Mouse (Mus musculus) stomach, embryonic 15.5 days (tissue): ENCODE results near the gene 1700123O20Rik. TPM values are rescaled to one million over a fixed set of nuclear protein-coding genes. Genes with fewer than 3 reads are reported as not detected.

Experiments
- ATAC-seq: fragments of 200-750 bp; cut with Nextera tagmentation; 2 replicates; pipeline ENCODE4 v1.8.0; 2017; ENCODE audit warnings: low read depth, moderate number of reproducible peaks, moderate TSS enrichment; ENCODE audit not compliant: insufficient read depth, low FRiP score
- H3K27ac ChIP-seq: fragments of 300-500 bp; sonication (generic); 2 replicates; pipeline ENCODE4 v1.5.1; 2015; ENCODE audit warnings: mild to moderate bottlenecking, inconsistent platforms
- H3K27me3 ChIP-seq: fragments of 300-500 bp; sonication (generic); replicated peaks from 2 replicates; pipeline ENCODE4 v1.6.1; 2015; ENCODE audit warnings: inconsistent platforms
- H3K36me3 ChIP-seq: fragments of 300-500 bp; sonication (generic); 2 replicates; pipeline ENCODE4 v1.6.1; 2015; ENCODE audit warnings: inconsistent platforms
- H3K4me1 ChIP-seq: fragments of 300-500 bp; sonication (generic); 2 replicates; pipeline ENCODE4 v1.6.1; 2015; ENCODE audit warnings: inconsistent platforms
- H3K4me2 ChIP-seq: fragments of 300-500 bp; sonication (generic); 2 replicates; pipeline ENCODE4 v1.6.1; 2015; ENCODE audit warnings: mild to moderate bottlenecking, inconsistent platforms
- H3K4me3 ChIP-seq: fragments of 300-500 bp; sonication (generic); replicated peaks from 2 replicates; pipeline ENCODE4 v1.5.1; 2015; ENCODE audit warnings: inconsistent platforms
- H3K9ac ChIP-seq: fragments of 300-500 bp; sonication (generic); 2 replicates; pipeline ENCODE4 v1.6.1; 2015; ENCODE audit warnings: inconsistent platforms
- H3K9me3 ChIP-seq: fragments of 300-500 bp; sonication (generic); 2 replicates; pipeline ENCODE4 v1.6.1; 2016; ENCODE audit warnings: inconsistent platforms
- WGBS: fragments of 180-500 bp; shearing (Covaris S2); methylation state at CpG from one replicate; pipeline ENCODE4 v1.1.7; 2015; 5-methylcytosine and 5-hydroxymethylcytosine counted together
- polyA plus RNA-seq: library from polyadenylated mRNA; unstranded; fragments of >200 nt; fragmentation: Nextera tagmentation; extraction: Ambion mirVana; gene quantifications from 2 replicates; pipeline ENCODE4 v1.2.1, GENCODE M21; 2015

Gene 1700123O20Rik
- polyA plus RNA-seq, 1 experiment from 2014 or later, result 84.8 TPM

- no peak overlapping the region for H3K4me2 ChIP-seq
- H3K9ac ChIP-seq, result no peak overlapping the region
- H3K27ac ChIP-seq, result no peak overlapping the region
- no peak for ATAC-seq
- H3K36me3 ChIP-seq, result no peaks in the 10 kb centered on the region
- peaks cover 6% of the 10 kb centered on the region; the same call in 1 of the 2 replicates for H3K4me1 ChIP-seq
- H3K4me3 ChIP-seq, result no peak overlapping the region
- WGBS, result 75% methylated on average over 9 of the region's 9 CpGs
- no peaks in the 10 kb centered on the region for H3K27me3 ChIP-seq
- H3K9me3 ChIP-seq, result no peaks in the 10 kb centered on the region
These were observed 23.0 kb downstream of the 1700123O20Rik start for GRCm38 (mm10) chr14:54709054-54709453.

- Histone ChIP-seq H3K36me3 (no peaks in the 10 kb centered on the region), H3K27me3 (no peaks in the 10 kb centered on the region), H3K27ac (no peak within 1 kb of the TSS), H3K4me3 (no peak within 1 kb of the TSS), H3K9me3 (no peaks in the 10 kb centered on the region), H3K4me2 (no peak within 1 kb of the TSS), H3K9ac (no peak within 1 kb of the TSS), H3K4me1 (peaks cover 3% of the 10 kb centered on the region; the same call in 1 of the 2 replicates)
- no peak for ATAC-seq
- 87% methylated on average over 7 of the region's 7 CpGs for WGBS
These were observed 26.1 kb downstream of the 1700123O20Rik start, which contains the start of gene Cebpe for GRCm38 (mm10) chr14:54712074-54712473. Gene Cebpe (minus strand): TSS chr14:54712174.

GRCm38 (mm10) chr14:54712861-54713260 is 26.8 kb downstream of the 1700123O20Rik start:
- Histone ChIP-seq H3K27ac (no peak overlapping the region), H3K27me3 (no peaks in the 10 kb centered on the region), H3K36me3 (no peaks in the 10 kb centered on the region), H3K9ac (no peak overlapping the region), H3K9me3 (no peaks in the 10 kb centered on the region), H3K4me2 (no peak overlapping the region), H3K4me1 (0 out of 2 replicates have a peak, but pooled peaks cover 2% of the 10 kb centered on the region), H3K4me3 (no peak overlapping the region)
- WGBS, result 67% methylated on average over 8 of the region's 8 CpGs
- no peak for ATAC-seq

- Histone ChIP-seq H3K4me1 (0 out of 2 replicates have a peak, but pooled peaks cover 2% of the 10 kb centered on the region), H3K27ac (no peak overlapping the region), H3K36me3 (no peaks in the 10 kb centered on the region), H3K9ac (no peak overlapping the region), H3K4me2 (peak overlapping the region; percentile 66), H3K27me3 (no peaks in the 10 kb centered on the region), H3K9me3 (no peaks in the 10 kb centered on the region), H3K4me3 (peak overlapping the region; percentile 32)
- ATAC-seq, result peak; percentile 20; the same call in 1 of the 2 replicates
- 3% methylated on average over 13 of the region's 13 CpGs for WGBS
These were observed 28.1 kb downstream of the 1700123O20Rik start for GRCm38 (mm10) chr14:54714121-54714520.

GRCm38 (mm10) chr14:54714617-54715081 is 28.6 kb downstream of the 1700123O20Rik start:
- Histone ChIP-seq H3K4me1 (0 out of 2 replicates have a peak, but pooled peaks cover 2% of the 10 kb centered on the region), H3K4me3 (peak overlapping the region; percentile 32), H3K27ac (no peak overlapping the region), H3K9me3 (no peaks in the 10 kb centered on the region), H3K27me3 (no peaks in the 10 kb centered on the region), H3K9ac (no peak overlapping the region), H3K36me3 (no peaks in the 10 kb centered on the region), H3K4me2 (peak overlapping the region; percentile 66)
- peak; percentile 41; the same call in 1 of the 2 replicates for ATAC-seq
- 2% methylated on average over 15 of the region's 15 CpGs for WGBS

- H3K4me2 ChIP-seq, result no peak overlapping the region
- no peak overlapping the region for H3K4me3 ChIP-seq
- H3K4me1 ChIP-seq, result 0 out of 2 replicates have a peak, but pooled peaks cover 2% of the 10 kb centered on the region
- WGBS, result 65% methylated on average over 1 of the region's 1 CpGs
- H3K9ac ChIP-seq, result no peak overlapping the region
- H3K27me3 ChIP-seq, result no peaks in the 10 kb centered on the region
- no peaks in the 10 kb centered on the region for H3K36me3 ChIP-seq
- ATAC-seq, result no peak
- no peaks in the 10 kb centered on the region for H3K9me3 ChIP-seq
- no peak overlapping the region for H3K27ac ChIP-seq
These were observed 29.4 kb downstream of the 1700123O20Rik start for GRCm38 (mm10) chr14:54715402-54715801.

- no peak overlapping the region for H3K27ac ChIP-seq
- H3K36me3 ChIP-seq, result no peaks in the 10 kb centered on the region
- ATAC-seq, result no peak
- WGBS, result 90% methylated on average over 11 of the region's 11 CpGs
- H3K27me3 ChIP-seq, result no peaks in the 10 kb centered on the region
- no peaks in the 10 kb centered on the region for H3K4me1 ChIP-seq
- no peaks in the 10 kb centered on the region for H3K9me3 ChIP-seq
- no peak overlapping the region for H3K4me3 ChIP-seq
- H3K9ac ChIP-seq, result no peak overlapping the region
- H3K4me2 ChIP-seq, result no peak overlapping the region
These were observed 34.0 kb downstream of the 1700123O20Rik start for GRCm38 (mm10) chr14:54720041-54720440.

GRCm38 (mm10) chr14:54720654-54721350 is 34.8 kb downstream of the 1700123O20Rik start:
- WGBS, result 80% methylated on average over 7 of the region's 7 CpGs
- Histone ChIP-seq H3K9me3 (no peaks in the 10 kb centered on the region), H3K9ac (no peak overlapping the region), H3K4me1 (no peaks in the 10 kb centered on the region), H3K27ac (no peak overlapping the region), H3K27me3 (no peaks in the 10 kb centered on the region), H3K4me3 (no peak overlapping the region), H3K36me3 (no peaks in the 10 kb centered on the region), H3K4me2 (no peak overlapping the region)
- no peak for ATAC-seq

GRCm38 (mm10) chr14:54721711-54722110 is 35.7 kb downstream of the 1700123O20Rik start:
- no peaks in the 10 kb centered on the region for H3K36me3 ChIP-seq
- whole genome bisulfite sequencing, result 84% methylated on average over 10 of the region's 10 CpGs
- H3K27me3 ChIP-seq, result no peaks in the 10 kb centered on the region
- H3K4me3 ChIP-seq, result no peak overlapping the region
- no peaks in the 10 kb centered on the region for H3K9me3 ChIP-seq
- no peak overlapping the region for H3K9ac ChIP-seq
- no peak for ATAC-seq
- H3K4me2 ChIP-seq, result no peak overlapping the region
- H3K27ac ChIP-seq, result no peak overlapping the region
- H3K4me1 ChIP-seq, result no peaks in the 10 kb centered on the region

- H3K4me2 ChIP-seq, result no peak overlapping the region
- H3K36me3 ChIP-seq, result no peaks in the 10 kb centered on the region
- 65% methylated on average over 6 of the region's 6 CpGs for WGBS
- no peaks in the 10 kb centered on the region for H3K4me1 ChIP-seq
- no peaks in the 10 kb centered on the region for H3K9me3 ChIP-seq
- no peak overlapping the region for H3K27ac ChIP-seq
- H3K27me3 ChIP-seq, result no peaks in the 10 kb centered on the region
- no peak for ATAC-seq
- no peak overlapping the region for H3K9ac ChIP-seq
- H3K4me3 ChIP-seq, result no peak overlapping the region
These were observed 38.0 kb downstream of the 1700123O20Rik start for GRCm38 (mm10) chr14:54724049-54724448.

- Histone ChIP-seq H3K27ac (no peak overlapping the region), H3K4me1 (no peaks in the 10 kb centered on the region), H3K9me3 (no peaks in the 10 kb centered on the region), H3K9ac (no peak overlapping the region), H3K27me3 (no peaks in the 10 kb centered on the region), H3K4me2 (no peak overlapping the region), H3K4me3 (no peak overlapping the region), H3K36me3 (no peaks in the 10 kb centered on the region)
- ATAC-seq, result no peak
- 67% methylated on average over 5 of the region's 5 CpGs for WGBS
These were observed 41.5 kb downstream of the 1700123O20Rik start for GRCm38 (mm10) chr14:54727565-54727964.

- no peak overlapping the region for H3K9ac ChIP-seq
- no peak for ATAC-seq
- H3K36me3 ChIP-seq, result no peaks in the 10 kb centered on the region
- H3K27me3 ChIP-seq, result no peaks in the 10 kb centered on the region
- H3K4me1 ChIP-seq, result no peaks in the 10 kb centered on the region
- H3K27ac ChIP-seq, result no peak overlapping the region
- 74% methylated on average over 13 of the region's 13 CpGs for WGBS
- no peaks in the 10 kb centered on the region for H3K9me3 ChIP-seq
- H3K4me2 ChIP-seq, result no peak overlapping the region
- H3K4me3 ChIP-seq, result no peak overlapping the region
These were observed 43.0 kb downstream of the 1700123O20Rik start for GRCm38 (mm10) chr14:54728823-54729653.
